ENCODE assay signal across 15 mouse cellular contexts in genomic region chr5:124267652-124268051, GRCm38 (mm10).
"Had no signal": no experiment of that assay in that cellular context is flagged by ENCODE, and none has a peak within 500 bp of the region (broad histone marks: within the 10 kb centered on the region; RNA-seq: fewer than 3 reads in every experiment).

No protein-coding gene starts in this region.

- H3K9ac ChIP-seq: limb, embryonic 13.5 days; liver, embryonic 12.5 days; liver, embryonic 15.5 days; lung, embryonic 15.5 days; midbrain, embryonic 12.5 days; midbrain, embryonic 15.5 days had no signal

- H3K4me2 ChIP-seq: limb, embryonic 13.5 days; liver, embryonic 12.5 days; liver, embryonic 15.5 days; lung, embryonic 15.5 days; midbrain, embryonic 12.5 days; midbrain, embryonic 15.5 days had no signal

- H3K9me3 ChIP-seq: limb, embryonic 10.5 days; limb, embryonic 13.5 days; liver, embryonic 12.5 days; liver, embryonic 15.5 days; lung, embryonic 15.5 days; midbrain, embryonic 12.5 days; midbrain, embryonic 15.5 days had no signal

- DNase-seq: kidney, adult 9 months; kidney, postnatal 25 days; layer of hippocampus, adult 9-11 months; liver; thymus, adult 18-20 months; thymus, postnatal 36 days had no signal

- H3K4me3 ChIP-seq: layer of hippocampus, adult 2 months; limb, embryonic 10.5 days; limb, embryonic 13.5 days; liver, embryonic 12.5 days; liver, embryonic 15.5 days; lung, embryonic 15.5 days; midbrain, embryonic 12.5 days; midbrain, embryonic 15.5 days; myocyte had no signal

- H3K4me1 ChIP-seq: limb, embryonic 10.5 days; limb, embryonic 13.5 days had no signal

- ATAC-seq: liver, embryonic 12.5 days; midbrain, embryonic 15.5 days had no signal

- H3K27me3 ChIP-seq: limb, embryonic 13.5 days; liver, embryonic 12.5 days; liver, embryonic 15.5 days; lung, embryonic 15.5 days; midbrain, embryonic 12.5 days; midbrain, embryonic 15.5 days had no signal

- H3K27ac ChIP-seq: layer of hippocampus, adult 2 months; limb, embryonic 10.5 days; limb, embryonic 13.5 days; liver, embryonic 12.5 days; liver, embryonic 15.5 days; lung, embryonic 15.5 days; midbrain, embryonic 12.5 days; midbrain, embryonic 15.5 days had no signal
